Mouse (Mus musculus): ENCODE measurements around the gene Gcm1.

GRCm38 (mm10) chr9:78107912-78108795 is 56.4 kb downstream of the Gcm1 start:
- TF ChIP-seq CTCF (IDR thresholded peaks at IDR 0.05; ENCODE audit: low read depth), result 0 out of 2 replicates have a peak, but pooled peaks have one; percentile 1
- TF ChIP-seq EP300 (IDR thresholded peaks at IDR 0.05; ENCODE audit: low read depth), result no peak
